Mouse (Mus musculus) common myeloid progenitor, adult 5-6 weeks (primary cell): ENCODE data around the gene Myrfl. TPM values are rescaled to one million over a fixed set of nuclear protein-coding genes. Genes with fewer than 3 reads are reported as not detected.

Experiments used
- ATAC-seq: replicated peaks from 2 replicates; pipeline ENCODE4 v1.8.0; 2016; ENCODE audit warnings: low read depth, mild to moderate bottlenecking, moderate TSS enrichment, inconsistent platforms; ENCODE audit not compliant: poor library complexity, severe bottlenecking
- total RNA-seq: library from RNA; stranded (forward); fragments of 200-1000, 187-1606 nt; gene quantifications from 2 replicates; pipeline ENCODE4 v1.2.3, GENCODE M21; 2017

Gene Myrfl
- total RNA-seq, 1 experiment from 2014 or later: not detected

DNA sequence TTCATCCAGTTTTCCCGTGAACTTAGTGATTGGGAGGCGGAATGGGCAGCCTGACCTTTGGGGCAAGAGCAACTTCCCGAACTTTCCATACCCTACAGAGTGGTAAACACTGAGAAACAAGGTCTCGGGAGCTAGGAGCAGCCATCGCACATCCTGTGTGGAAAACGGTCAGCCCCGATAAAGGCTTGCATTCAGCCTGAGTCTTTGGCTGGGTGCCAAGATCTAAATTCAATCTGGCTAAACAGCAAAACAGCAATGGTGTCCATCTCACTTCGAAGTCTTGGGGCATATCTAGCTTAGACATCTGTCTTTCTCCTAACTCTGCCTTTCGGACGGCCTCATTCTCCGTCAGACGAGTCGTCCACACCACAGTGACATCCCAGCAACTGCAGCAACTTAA, 128.1 kb downstream of the Myrfl start:
- ATAC-seq: no peak

DNA sequence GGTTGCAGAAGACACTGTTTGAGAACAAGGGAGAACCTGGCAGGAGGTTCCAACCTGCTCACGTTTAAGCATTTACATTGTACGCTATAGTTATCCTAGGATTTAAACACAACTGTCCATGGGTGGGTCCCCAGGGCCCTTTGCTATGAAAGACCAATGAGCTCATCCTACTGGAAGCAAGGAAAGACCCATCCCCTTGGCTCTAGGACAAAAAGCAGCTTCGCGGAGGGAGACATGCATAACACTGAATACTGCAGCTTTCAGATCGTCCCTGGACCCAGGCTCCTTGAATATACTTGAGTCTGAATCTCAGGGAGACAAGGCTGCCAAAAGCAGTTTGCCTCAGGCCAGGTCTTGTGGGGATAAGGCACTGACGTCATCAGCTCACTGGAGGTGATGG, 130.2 kb downstream of the Myrfl start:
- no peak for ATAC-seq

DNA sequence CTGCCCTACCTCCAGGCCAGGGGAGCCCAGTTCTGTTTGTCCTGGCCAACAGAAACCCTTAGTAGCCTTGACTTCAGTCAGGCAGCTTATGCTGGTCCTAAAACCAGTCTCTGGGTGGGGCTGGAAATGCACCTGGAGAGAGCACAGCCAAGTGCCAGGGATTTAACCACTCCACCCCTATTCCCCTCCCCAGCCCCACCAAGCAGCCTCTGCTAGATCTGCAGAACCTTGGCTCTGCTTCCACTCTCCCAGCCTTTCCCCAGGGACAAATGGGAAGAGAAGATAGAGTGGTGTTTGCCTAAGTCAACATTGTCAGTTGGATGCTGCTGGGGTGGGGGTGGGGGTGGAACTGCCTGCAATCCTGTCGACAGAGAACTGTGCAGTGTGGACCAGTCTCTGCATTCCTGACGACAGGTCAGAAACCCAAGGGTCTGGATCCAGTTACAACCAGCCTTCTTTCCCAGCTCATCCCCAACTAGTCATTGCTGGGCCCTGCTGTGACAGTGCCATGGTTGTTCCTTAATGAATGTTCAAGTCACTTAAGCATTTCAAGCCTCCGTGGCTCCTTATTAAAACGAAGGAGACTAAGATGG, 135.1 kb downstream of the Myrfl start:
- no peak for ATAC-seq

DNA sequence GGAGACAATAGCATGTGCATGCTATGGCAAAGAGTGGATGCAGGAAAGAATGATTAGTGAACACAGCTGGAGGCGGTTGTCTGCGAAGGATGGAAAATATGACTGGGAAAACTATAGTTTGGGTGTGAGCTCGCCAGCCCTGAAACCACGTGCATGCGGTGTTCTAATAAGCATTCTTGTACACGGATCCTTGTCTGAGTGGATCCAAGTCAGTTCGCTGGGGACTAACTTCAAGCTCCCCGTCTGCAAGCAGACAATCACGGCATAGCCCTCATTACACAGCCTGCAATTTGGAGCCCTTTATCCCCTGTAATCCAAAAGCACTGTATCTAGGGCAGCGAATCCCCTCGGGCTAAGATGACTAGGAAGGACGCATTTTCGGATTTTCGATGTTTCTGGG, 136.2 kb downstream of the Myrfl start:
- no peak for ATAC-seq

DNA sequence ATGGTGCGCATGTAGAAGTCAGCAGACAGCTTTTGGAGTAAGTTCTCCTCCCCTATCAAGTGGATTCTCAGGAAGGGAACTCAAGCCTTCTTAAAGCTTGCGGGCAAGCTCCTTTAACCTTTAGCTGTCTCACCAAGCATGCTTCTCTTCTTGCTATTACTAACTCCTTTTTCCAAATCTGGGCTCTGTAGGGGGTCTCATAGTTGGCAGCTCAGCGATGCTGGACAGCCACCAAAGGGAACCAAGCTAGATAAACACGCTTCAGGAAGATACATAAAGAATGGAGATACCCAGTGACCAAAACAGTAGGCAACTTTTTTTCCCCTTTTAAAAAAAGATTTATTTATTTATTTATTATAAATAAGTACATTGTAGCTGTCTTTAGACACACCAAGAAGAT, 136.9 kb downstream of the Myrfl start:
- ATAC-seq: no peak

DNA sequence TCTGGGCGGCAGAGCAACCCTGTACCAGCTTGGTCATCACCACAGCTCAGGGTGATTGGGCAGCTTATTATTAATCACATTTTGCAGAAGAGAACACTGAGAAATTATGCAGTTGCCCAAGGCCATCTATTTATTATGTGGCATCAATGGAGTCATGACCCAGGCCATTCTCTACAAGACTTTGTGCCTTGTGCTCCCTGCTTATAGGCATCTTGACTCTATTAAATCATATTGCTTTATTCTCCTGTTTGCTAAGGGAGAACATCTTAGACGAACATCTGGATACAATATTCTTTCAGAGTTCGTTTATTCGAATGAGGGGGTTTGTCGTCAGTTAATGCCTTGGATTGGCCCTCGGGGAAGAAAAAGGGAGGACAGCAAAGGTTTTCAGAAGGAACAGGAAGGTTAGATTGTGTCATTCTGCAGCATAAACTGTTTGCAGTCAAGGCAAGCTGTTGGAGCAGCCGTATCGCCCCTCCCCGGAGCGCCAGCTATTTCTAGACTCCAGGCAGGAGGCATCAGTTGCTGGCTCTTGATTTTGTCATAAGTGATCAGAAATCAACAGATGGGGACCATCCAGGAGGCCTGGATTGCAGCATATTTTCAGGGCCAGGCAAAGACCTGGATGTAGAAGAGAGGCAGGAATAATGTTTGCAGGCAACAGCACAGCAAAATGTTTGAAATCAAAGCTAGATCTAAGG, 140.7 kb downstream of the Myrfl start:
- ATAC-seq: no peak

DNA sequence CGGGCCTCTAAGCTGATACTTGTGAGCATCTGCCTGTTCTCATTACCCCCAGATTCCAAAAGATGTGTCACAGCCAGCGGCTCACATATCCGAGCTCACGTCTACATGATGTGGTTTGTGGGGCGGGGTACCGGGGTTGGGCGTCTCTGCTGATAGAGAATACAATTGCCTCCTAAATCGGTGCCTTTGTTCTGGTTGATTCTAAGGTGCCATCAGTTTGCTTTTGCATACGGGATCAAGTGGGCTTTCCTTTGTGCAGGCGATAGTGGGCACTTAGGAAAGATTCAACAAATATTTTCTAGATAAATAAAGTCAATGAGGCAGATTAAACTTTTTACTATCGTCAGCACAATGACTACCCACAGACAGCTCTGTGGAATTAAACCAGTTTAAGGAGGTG, 141.8 kb downstream of the Myrfl start:
- no peak for ATAC-seq

DNA sequence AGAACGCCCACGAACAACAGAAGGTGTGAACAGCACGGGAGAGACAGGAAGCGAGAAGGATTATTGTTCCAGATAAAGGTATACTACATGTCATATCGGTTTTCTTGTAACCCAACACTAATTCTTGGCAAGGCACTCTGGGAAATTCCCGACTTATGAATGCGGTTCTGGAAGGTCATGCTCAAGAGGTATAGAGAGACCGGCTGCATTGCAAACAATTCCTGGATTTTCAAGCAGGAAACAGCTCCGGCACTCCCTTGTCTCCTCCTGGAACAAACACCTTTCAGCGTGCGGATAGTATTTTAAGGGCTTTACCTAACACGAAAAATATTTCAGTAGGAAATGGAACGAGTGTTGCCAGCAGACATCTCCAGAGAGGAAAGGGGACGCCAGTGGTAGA, 145.8 kb downstream of the Myrfl start:
- ATAC-seq: no peak

DNA sequence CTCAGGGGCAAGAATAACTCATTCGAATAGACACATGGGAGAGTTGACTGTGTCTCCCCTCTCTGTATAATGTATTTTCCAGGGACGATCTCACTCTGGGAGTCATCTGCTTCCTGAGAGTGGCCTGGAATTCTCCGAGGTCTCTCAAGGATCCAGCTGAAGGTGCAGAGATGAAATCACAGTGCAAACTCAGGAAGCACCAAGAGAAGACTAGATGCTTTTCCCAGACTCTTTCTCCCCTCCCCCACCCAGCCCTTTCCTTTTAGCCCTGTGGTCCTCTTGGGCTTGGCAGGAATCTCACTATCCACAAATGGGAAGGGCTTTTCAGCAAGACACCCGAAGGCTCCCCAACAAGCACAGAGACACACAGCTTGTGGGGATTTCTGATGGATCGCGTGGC, 146.7 kb downstream of the Myrfl start:
- no peak for ATAC-seq

DNA sequence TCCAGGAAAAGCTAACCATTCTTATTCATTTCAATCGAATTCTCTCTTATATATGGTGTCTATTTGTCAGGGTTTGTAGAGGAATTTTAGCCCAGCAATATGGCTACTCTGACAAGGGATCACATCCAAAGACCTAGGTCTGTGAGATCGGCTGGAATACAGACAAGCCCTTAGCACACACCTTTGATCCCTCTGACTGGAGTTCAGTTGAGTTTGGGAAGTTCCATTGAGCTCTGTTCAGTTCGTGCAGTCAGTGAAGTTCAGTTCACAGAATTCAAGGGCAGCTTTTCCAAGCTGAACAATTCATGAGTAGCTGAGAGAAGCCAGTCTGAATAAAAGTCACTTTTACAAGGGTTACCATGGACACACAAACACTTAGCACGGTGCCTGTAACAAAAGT, 148.0 kb downstream of the Myrfl start:
- ATAC-seq: no peak

DNA sequence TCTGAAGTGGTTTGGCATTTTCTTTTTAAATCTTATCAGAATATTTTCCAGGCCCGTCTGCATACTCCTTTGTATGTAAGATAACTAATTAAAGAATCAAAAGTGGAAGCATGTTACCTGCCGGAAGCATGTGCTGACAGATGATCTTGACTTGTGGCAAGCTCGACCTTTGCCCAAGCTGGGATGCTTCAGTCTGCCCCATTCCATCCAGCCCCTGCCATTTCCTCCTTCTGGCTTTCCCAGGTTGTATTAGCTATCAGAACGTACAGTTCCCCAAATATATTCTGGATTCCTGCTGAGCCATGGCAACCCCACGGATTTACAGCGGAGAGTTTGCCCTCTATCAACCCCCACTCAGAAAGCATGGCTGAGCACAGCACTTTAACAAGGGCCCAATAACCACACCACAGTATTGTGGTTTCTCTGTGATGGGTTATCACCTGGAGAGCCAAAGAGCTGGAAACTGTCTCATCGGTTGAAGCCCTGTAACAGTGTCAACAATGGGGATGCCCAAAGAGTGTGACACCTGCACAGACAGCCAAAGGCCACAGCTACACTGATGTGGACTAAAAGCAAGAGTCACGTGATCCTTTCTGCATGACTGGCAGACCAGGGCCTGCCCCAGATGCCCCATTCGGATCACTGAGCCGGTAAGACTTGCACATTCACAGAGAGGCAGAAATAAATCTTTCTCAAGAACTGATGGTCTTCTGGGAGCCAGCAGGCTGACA, 150.3 kb downstream of the Myrfl start:
- no peak for ATAC-seq

DNA sequence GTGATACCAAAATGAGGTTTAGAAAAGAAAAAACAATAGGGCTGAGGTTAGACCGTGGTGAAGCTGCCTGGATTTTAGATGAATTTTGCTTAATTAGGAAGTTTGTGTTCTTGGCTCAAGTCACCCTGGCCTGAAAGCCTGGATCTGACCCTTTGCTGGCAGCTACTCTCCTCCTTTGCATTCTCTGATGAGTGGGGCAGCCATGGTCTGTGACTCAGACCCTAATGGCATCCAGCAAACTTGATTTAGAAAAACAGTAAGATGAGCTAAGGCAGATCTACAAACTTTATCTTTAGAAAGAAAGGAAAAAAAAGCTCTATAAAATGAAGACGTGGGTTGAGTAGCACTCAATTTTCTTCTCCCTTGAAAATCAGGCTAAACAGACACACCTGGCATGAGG, 154.0 kb downstream of the Myrfl start:
- ATAC-seq: no peak

DNA sequence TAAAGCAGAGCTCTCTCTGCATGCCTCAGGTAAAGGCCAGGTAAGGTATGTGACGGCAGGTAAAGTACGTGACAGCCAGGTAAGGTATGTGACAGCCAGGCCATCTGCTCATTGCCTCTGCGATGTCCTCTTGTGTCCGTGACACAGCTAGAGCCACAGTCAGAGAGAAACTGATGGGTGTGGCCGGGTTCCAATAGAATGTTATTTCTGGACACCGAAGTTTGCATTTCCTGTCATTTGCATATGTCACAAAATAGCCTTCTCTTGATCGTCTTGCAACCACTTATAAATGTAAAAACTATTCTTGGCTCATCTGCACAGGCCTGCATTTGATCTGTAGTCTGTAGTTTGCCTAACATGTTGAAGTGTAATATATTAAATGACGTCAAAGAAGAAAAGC, 154.5 kb downstream of the Myrfl start:
- ATAC-seq: no peak

DNA sequence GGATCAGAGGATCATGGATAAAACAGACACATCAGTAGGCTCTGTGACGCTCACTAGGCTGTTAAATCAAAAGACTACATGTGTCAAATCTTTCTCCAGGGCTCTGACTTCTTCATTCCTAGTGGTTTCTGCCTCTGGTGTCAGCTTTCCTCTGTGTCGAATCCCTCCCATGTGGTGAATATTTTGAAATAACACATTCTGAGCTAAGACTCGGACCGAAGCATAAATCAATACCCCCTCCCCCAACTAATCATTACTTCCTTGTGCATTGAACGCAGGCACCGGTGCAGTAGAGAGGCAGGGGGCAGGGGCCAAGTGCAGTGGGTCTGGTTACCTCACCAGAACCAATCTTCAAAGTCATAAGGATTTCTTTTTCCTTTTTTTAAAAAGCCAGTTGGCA, 155.4 kb downstream of the Myrfl start:
- no peak for ATAC-seq

DNA sequence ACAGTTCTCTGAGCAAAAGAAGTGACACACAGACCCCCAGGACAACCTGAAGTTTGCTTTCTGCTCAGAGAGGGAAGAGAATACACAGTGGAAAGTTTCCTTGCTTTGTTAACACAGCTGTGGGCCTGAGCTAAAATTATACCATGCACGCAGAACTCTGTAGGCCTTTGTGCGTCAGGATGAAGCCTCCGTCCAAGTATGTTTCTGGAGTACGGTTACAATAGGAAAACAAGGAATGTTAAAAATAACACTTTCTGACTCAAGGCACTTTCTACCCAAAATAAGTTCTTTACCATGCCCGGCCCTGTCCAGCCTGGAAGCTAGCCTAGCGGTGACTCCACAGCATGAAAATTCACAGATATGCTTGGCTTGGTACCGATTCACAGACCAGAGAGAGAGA, 156.6 kb downstream of the Myrfl start:
- no peak for ATAC-seq

DNA sequence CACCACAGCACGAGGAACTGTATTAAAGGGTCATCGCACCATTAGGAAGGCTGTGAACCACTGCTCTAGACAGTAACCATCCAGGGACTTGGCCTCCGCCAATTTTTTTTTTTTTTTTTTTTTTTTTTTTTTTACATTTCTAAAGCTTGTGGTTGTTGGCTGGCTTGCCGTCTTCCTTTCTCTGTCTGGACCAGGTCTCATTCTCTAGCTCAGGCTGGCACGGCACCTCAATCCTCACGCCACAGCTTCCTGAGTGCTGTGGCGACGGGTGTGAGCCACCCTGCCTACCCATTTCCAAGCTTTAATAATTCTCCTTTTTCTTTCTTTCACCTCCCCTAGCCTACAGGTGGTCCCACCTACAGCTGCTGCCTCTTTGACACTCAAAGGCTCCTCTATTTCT, 158.2 kb downstream of the Myrfl start:
- ATAC-seq: peak; percentile 62

DNA sequence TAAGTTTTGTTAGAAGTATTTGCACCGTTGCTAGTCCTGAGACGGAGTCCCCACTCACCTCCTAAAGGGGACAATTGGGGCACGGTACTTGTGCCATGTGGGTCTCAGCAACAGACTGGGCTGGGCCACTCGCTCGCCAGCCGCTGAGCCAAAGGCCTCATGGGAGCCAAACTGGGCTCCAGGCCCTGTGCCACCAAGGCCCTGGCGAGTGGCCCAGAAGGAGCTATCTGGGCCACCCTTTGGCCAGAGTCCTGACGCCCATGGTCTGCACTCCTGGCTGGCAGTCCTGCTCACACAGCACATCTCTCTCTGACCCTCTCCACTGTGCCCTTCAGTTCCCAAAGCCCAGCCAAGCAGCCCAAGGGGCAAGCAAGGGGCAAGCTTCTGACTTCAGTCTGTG, 161.1 kb downstream of the Myrfl start:
- ATAC-seq: no peak

DNA sequence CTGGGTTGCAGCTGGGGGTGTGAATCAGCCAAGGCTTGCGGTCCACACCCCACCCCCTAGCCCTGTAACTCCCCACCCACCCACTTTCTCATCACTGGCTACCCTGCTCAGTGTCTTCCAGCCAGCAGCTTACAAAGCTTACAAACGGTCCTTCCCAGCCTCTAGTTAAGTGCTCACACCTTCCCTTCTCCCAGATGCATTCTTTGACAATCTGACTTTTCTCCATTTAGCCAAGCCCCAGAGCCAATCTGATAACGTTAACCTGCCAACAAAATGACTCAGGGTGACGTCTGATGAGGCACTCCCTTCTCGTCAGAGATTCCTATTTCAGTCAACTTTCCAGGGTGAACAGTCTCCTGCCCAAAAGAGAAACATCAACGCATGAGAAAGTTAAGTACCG, 163.1 kb downstream of the Myrfl start:
- no peak for ATAC-seq

DNA sequence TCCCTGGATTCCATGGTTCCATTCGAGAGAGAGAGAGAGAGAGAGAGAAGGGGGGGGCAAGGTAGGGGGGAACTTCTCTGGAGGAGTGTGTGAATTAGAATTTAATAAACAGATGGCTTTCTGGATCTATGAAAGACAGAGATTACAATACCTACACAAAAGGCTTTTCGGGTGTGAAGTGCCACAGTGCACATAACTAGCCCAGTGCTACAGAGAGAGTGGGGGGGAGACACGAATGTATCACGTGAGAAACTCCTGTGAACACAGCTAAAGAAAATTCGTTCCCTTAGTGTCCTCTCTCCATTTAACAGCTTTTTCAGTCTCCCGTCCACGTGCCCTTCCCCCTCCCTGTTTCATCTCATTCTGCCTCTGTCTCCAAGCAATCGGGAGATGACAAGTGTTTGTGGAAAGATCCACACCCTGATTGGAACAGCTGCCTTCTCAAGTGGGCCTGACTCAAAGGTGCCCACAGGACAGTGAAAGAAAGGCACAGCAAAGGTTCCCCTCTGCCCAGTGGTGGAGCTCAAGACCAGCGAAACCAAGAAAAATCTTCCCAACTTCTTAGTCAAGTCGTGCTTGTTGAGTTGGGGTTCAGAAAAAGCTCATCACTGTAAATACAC, 166.6 kb downstream of the Myrfl start:
- ATAC-seq: no peak

DNA sequence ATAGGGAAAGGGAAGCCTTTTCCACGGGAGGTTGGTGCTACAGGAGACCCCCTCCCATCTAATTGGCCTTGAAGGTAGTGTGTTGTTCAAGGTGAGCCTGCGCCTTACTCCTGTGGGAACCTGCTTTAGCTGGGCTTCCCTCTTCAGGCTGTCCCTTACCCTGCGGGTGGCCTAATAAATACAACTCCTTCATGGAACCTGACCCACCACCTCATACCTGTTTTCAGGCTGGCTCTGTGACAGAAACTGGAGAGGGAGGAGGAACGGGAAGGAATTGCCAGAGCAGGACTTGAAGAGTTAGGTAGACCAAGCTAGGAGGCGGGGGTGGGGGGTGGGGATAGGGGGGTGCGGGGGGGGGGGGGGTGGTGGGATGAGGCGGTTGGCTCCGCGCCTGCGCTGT, 167.9 kb downstream of the Myrfl start:
- no peak for ATAC-seq

DNA sequence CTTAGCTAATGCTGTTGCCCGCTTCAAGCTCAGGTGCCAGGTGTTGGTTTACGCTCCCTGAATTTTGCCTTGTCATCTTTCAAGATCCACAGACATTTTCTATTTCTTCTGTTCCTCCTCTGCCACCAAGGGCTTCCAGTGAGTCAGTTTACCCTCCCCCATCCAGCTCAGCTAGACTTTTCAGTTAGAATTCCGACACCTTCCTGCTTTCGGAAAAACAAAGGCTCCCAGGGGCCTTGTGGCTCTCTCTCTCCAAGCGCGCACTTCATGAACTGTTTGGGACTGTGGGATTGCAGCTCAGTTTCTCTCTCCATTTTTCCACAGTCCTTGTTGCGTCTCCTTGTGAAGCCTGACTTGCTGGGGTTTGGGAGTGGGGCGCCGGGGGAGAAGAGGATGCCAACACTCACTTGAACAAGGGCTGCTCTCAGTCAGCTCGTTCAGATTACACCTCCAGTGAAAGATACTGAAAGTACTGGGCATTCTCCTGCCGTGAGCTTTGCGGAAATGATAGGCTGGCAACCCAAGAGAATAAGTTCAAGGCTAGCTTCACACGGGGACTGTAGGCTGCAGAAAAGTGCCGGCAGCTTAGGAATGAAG, 168.9 kb downstream of the Myrfl start:
- ATAC-seq: peak; percentile 11; the same call in 1 of the 2 replicates
